In genomic region chr5:121660897-121661254, GRCm38 (mm10) we compare ENCODE assay signal across 8 mouse cellular contexts. TPM values are rescaled to one million over a fixed set of nuclear protein-coding genes. Genes with fewer than 3 reads are reported as not detected.
DNase-seq lines count a peak whose midpoint lies in the region; ATAC-seq lines count a peak whose summit lies in the region.

No protein-coding gene starts in this region.

- intact Hi-C loops in heart, postnatal 25 days (cut with DNase I): loop anchor here (5.0 kb wide), 1 partner anchor 51 kb away; the partner anchor contains the start of gene Atxn2

- peak overlapping the region; percentile 46 for H3K27ac ChIP-seq in heart, embryonic 12.5 days (ENCODE audit: poor library complexity, severe bottlenecking)
- peak overlapping the region; percentile 61 for H3K27ac ChIP-seq in hindbrain, embryonic 15.5 days (replicated peaks)
- H3K27ac ChIP-seq in macrophage: no peak overlapping the region

- peaks cover 16% of the 10 kb centered on the region for H3K4me1 ChIP-seq in heart, embryonic 12.5 days (replicated peaks)
- peaks cover 23% of the 10 kb centered on the region for H3K4me1 ChIP-seq in hindbrain, embryonic 15.5 days (replicated peaks)

- WGBS in heart, embryonic 12.5 days: under 1% methylated on average over 26 of the region's 26 CpGs
- 1% methylated on average over 26 of the region's 26 CpGs for WGBS in hindbrain, embryonic 15.5 days
- WGBS in macrophage (ENCODE audit: missing documents): 3% methylated on average over 23 of the region's 26 CpGs

- no peaks in the 10 kb centered on the region for H3K9me3 ChIP-seq in heart, embryonic 12.5 days (replicated peaks)
- no peaks in the 10 kb centered on the region for H3K9me3 ChIP-seq in hindbrain, embryonic 15.5 days

- peak overlapping the region; percentile 96 for H3K4me2 ChIP-seq in heart, embryonic 12.5 days
- peak overlapping the region; percentile 69 for H3K4me2 ChIP-seq in hindbrain, embryonic 15.5 days

- H3K79me2 ChIP-seq in macrophage (ENCODE audit: inconsistent target): peaks cover 34% of the 10 kb centered on the region

- H3K36me3 ChIP-seq in heart, embryonic 12.5 days: peaks cover 28% of the 10 kb centered on the region
- H3K36me3 ChIP-seq in hindbrain, embryonic 15.5 days: peaks cover 18% of the 10 kb centered on the region
- peaks cover 23% of the 10 kb centered on the region; the same call in 1 of the 2 replicates for H3K36me3 ChIP-seq in macrophage (ENCODE audit: inconsistent target)
- H3K36me3 ChIP-seq in splenic B cell, adult 2 months (ENCODE audit: control insufficient read depth, insufficient read depth, low read length, poor library complexity, severe bottlenecking): peaks cover 2% of the 10 kb centered on the region

- DNase-seq in heart, postnatal 25 days (ENCODE audit: low spot score): no peak
- DNase-seq in CD4-positive helper T cell, adult 2 months (ENCODE audit: low read depth, low spot score): peak; percentile 70
- peak; percentile 52 for DNase-seq in splenic B cell, adult 2 months (ENCODE audit: low read depth, low spot score)
- no peak for DNase-seq in cerebellum, postnatal 25 days

- H3K9ac ChIP-seq in heart, embryonic 12.5 days: peak overlapping the region; percentile 95
- peak overlapping the region; percentile 96 for H3K9ac ChIP-seq in hindbrain, embryonic 15.5 days

- no peaks in the 10 kb centered on the region for H3K27me3 ChIP-seq in heart, embryonic 12.5 days (replicated peaks)
- no peaks in the 10 kb centered on the region for H3K27me3 ChIP-seq in hindbrain, embryonic 15.5 days
- no peaks in the 10 kb centered on the region for H3K27me3 ChIP-seq in splenic B cell, adult 2 months (ENCODE audit: control insufficient read depth, insufficient read depth, low read length, poor library complexity, severe bottlenecking)

- H3K4me3 ChIP-seq in heart, embryonic 12.5 days: peak overlapping the region; percentile 92
- H3K4me3 ChIP-seq in hindbrain, embryonic 15.5 days: peak overlapping the region; percentile 98
- peak overlapping the region; percentile 58 for H3K4me3 ChIP-seq in macrophage (ENCODE audit: inconsistent target)

- ATAC-seq in heart, embryonic 12.5 days (ENCODE audit: insufficient number of reproducible peaks, low FRiP score): no peak
- ATAC-seq in common myeloid progenitor, adult 5-6 weeks (replicated peaks; ENCODE audit: low read depth, poor library complexity, severe bottlenecking): peak; percentile 26; the same call in 1 of the 2 replicates
- ATAC-seq in hindbrain, embryonic 15.5 days (ENCODE audit: low FRiP score, low read depth): peak; percentile 11; the same call in 1 of the 2 replicates

RNA-seq across cellular contexts. Expression of gene Brap, which starts 0.5 kb away (rescaled TPM):
- polyA plus RNA-seq in heart, embryonic 12.5 days (2016; fragmentation: Nextera tagmentation; extraction: Ambion mirVana): 32.8 and 34.8 TPM in 2 replicates
- total RNA-seq in heart, postnatal 25 days (2021): 10 to 100 TPM; 26.7 to 27.0 TPM
- 68.5 and 71.9 TPM in 2 replicates for total RNA-seq in common myeloid progenitor, adult 5-6 weeks (2017)
- polyA plus RNA-seq in hindbrain, embryonic 15.5 days (2015; fragmentation: Nextera tagmentation; extraction: Ambion mirVana): 43.1 and 44.6 TPM in 2 replicates
- total RNA-seq in macrophage (2018; cell fraction: chromatin; rRNA removed): 10 to 100 TPM; 30.1 to 74.1 (median 49.7) TPM
- total RNA-seq in macrophage (2018; cell fraction: cytosol; rRNA removed): 10 to 100 TPM; 26.7 to 49.3 (median 33.7) TPM
- 10 to 100 TPM; 27.6 to 80.0 (median 38.7) TPM for total RNA-seq in macrophage (2018; cell fraction: nucleus; rRNA removed)
- polyA plus RNA-seq in macrophage (2018): 32.4 to 40.7 TPM (median 36.5 TPM) in 3 replicates

RNA-seq across cellular contexts. Expression of gene Acad10, which starts 0.6 kb away (rescaled TPM):
- 1.4 and 1.5 TPM in 2 replicates for polyA plus RNA-seq in heart, embryonic 12.5 days (2016; fragmentation: Nextera tagmentation; extraction: Ambion mirVana)
- 10 to 100 TPM; 18.6 to 21.7 TPM for total RNA-seq in heart, postnatal 25 days (2021)
- 2.6 and 8.5 TPM in 2 replicates for total RNA-seq in common myeloid progenitor, adult 5-6 weeks (2017)
- 1.5 and 1.6 TPM in 2 replicates for polyA plus RNA-seq in hindbrain, embryonic 15.5 days (2015; fragmentation: Nextera tagmentation; extraction: Ambion mirVana)
- 10 to 100 TPM in 4 of 26 experiments, 1 to 10 TPM in 20, under 1 TPM in 2; 0.47 to 12.5 (median 6.6) TPM for total RNA-seq in macrophage (2018; cell fraction: chromatin; rRNA removed)
- 1 to 10 TPM; 1.4 to 5.1 (median 3.4) TPM for total RNA-seq in macrophage (2018; cell fraction: cytosol; rRNA removed)
- total RNA-seq in macrophage (2018; cell fraction: nucleus; rRNA removed): 10 to 100 TPM in 1 of 26 experiments, 1 to 10 TPM in 24, under 1 TPM in 1; 0.87 to 10.2 (median 3.6) TPM
- 1.7 to 4.4 TPM (median 2.5 TPM) in 3 replicates for polyA plus RNA-seq in macrophage (2018)

RNA-seq across cellular contexts. Expression of gene Acad12, which starts 42.1 kb away (rescaled TPM):
- 5.8 and 6.1 TPM in 2 replicates for polyA plus RNA-seq in heart, embryonic 12.5 days (2016; fragmentation: Nextera tagmentation; extraction: Ambion mirVana)
- 10 to 100 TPM; 54.1 to 60.7 TPM for total RNA-seq in heart, postnatal 25 days (2021)
- total RNA-seq in common myeloid progenitor, adult 5-6 weeks (2017): 1.1 TPM in 2 replicates
- polyA plus RNA-seq in hindbrain, embryonic 15.5 days (2015; fragmentation: Nextera tagmentation; extraction: Ambion mirVana): 1.3 and 1.6 TPM in 2 replicates
- 10 to 100 TPM in 13 of 26 experiments, 1 to 10 TPM in 13; 1.2 to 35.3 (median 10.2) TPM for total RNA-seq in macrophage (2018; cell fraction: chromatin; rRNA removed)
- 10 to 100 TPM in 7 of 26 experiments, 1 to 10 TPM in 19; 3.9 to 16.8 (median 8.9) TPM for total RNA-seq in macrophage (2018; cell fraction: cytosol; rRNA removed)
- total RNA-seq in macrophage (2018; cell fraction: nucleus; rRNA removed): 10 to 100 TPM in 7 of 26 experiments, 1 to 10 TPM in 19; 1.4 to 26.2 (median 6.9) TPM
- 6.2 to 10.9 TPM (median 7.4 TPM) in 3 replicates for polyA plus RNA-seq in macrophage (2018)

RNA-seq across cellular contexts. Expression of gene Atxn2, which starts 50.3 kb away (rescaled TPM):
- polyA plus RNA-seq in heart, embryonic 12.5 days (2016; fragmentation: Nextera tagmentation; extraction: Ambion mirVana): 82.4 and 83.2 TPM in 2 replicates
- total RNA-seq in heart, postnatal 25 days (2021): 100 to 1,000 TPM; 148 to 159 TPM
- 42.3 and 64.1 TPM in 2 replicates for total RNA-seq in common myeloid progenitor, adult 5-6 weeks (2017)
- polyA plus RNA-seq in hindbrain, embryonic 15.5 days (2015; fragmentation: Nextera tagmentation; extraction: Ambion mirVana): 92.6 and 111 TPM in 2 replicates
- 100 to 1,000 TPM; 128 to 448 (median 321) TPM for total RNA-seq in macrophage (2018; cell fraction: chromatin; rRNA removed)
- total RNA-seq in macrophage (2018; cell fraction: cytosol; rRNA removed): 10 to 100 TPM; 40.7 to 78.3 (median 56.7) TPM
- total RNA-seq in macrophage (2018; cell fraction: nucleus; rRNA removed): 100 to 1,000 TPM in 21 of 26 experiments, 10 to 100 TPM in 5; 79.2 to 348 (median 179) TPM
- 45.1 to 115 TPM (median 51.4 TPM) in 3 replicates for polyA plus RNA-seq in macrophage (2018)

Comparison
In these comparisons a context has a peak if more than half of its experiments do, and no peak if none do; other contexts are left out.
1. DNase-seq: peak in CD4-positive helper T cell, adult 2 months (single experiment) and splenic B cell, adult 2 months (single experiment); none in heart, postnatal 25 days (single experiment) and cerebellum, postnatal 25 days (0 of 2).
2. Peak in every context shown above with its lines, with median percentiles within 50 percentile points of each other: H3K4me3 ChIP-seq.